Mouse (Mus musculus) ZHBTc4 (cell line): Measurements from ENCODE around the gene Ska2.

ENCODE experiments used
- DNase-seq: peaks from one replicate; pipeline ENCODE4 v3.0.0-alpha.2; 2011; ENCODE audit warnings: low read depth, low spot score

Gene Ska2

GRCm38 (mm10) chr11:87108755-87109518 lies at the start of gene Ska2:
TSS of gene Ska2 (plus strand) at chr11:87109234.
- peak; percentile 100 for DNase-seq

GRCm38 (mm10) chr11:87060410-87060809 lies 48.6 kb upstream of the Ska2 start:
- no peak for DNase-seq

- DNase-seq = no peak
Observed at GRCm38 (mm10) chr11:87062087-87062486, 46.9 kb upstream of the Ska2 start.

GRCm38 (mm10) chr11:87073343-87073865 lies 35.6 kb upstream of the Ska2 start:
- peak; percentile 82 for DNase-seq

- peak; percentile 95 for DNase-seq
Observed at GRCm38 (mm10) chr11:87073866-87074440, 35.1 kb upstream of the Ska2 start, which contains the start of gene Gdpd1. TSS of gene Gdpd1 (minus strand) at chr11:87074062.

GRCm38 (mm10) chr11:87083712-87084111 lies 25.3 kb upstream of the Ska2 start:
- peak; percentile 31 for DNase-seq

- DNase-seq = no peak
Observed at GRCm38 (mm10) chr11:87085461-87085860, 23.6 kb upstream of the Ska2 start.

- peak; percentile 92 for DNase-seq
Observed at GRCm38 (mm10) chr11:87086290-87086984, 22.6 kb upstream of the Ska2 start, which contains the start of gene Smg8. TSS of gene Smg8 (minus strand) at chr11:87086774.

- no peak for DNase-seq
Observed at GRCm38 (mm10) chr11:87087142-87087541, 21.9 kb upstream of the Ska2 start.

GRCm38 (mm10) chr11:87108409-87108754 lies 652 bp upstream of the Ska2 start, which contains the start of gene Prr11:
TSS of gene Prr11 (minus strand) at chr11:87108708.
- DNase-seq = no peak

GRCm38 (mm10) chr11:87109519-87110171 lies 611 bp downstream of the Ska2 start:
- no peak for DNase-seq

GRCm38 (mm10) chr11:87110172-87110909 lies 1.3 kb downstream of the Ska2 start:
- DNase-seq = no peak

- no peak for DNase-seq
Observed at GRCm38 (mm10) chr11:87121864-87122263, 12.8 kb downstream of the Ska2 start.

GRCm38 (mm10) chr11:87125562-87125961 lies 16.5 kb downstream of the Ska2 start:
- no peak for DNase-seq

- no peak for DNase-seq
Observed at GRCm38 (mm10) chr11:87126281-87126823, 17.3 kb downstream of the Ska2 start.

GRCm38 (mm10) chr11:87126824-87127816 lies 18.1 kb downstream of the Ska2 start, which contains the start of gene Trim37:
TSS of gene Trim37 (plus strand) at chr11:87127077.
- DNase-seq = peak; percentile 96

GRCm38 (mm10) chr11:87136233-87136632 lies 27.2 kb downstream of the Ska2 start:
- no peak for DNase-seq

- DNase-seq = no peak
Observed at GRCm38 (mm10) chr11:87158012-87158411, 49.0 kb downstream of the Ska2 start.

GRCm38 (mm10) chr11:87162687-87163086 lies 53.7 kb downstream of the Ska2 start:
- DNase-seq = no peak
